Mouse (Mus musculus): Measurements from ENCODE around the gene Dnmt3l. TPM values are rescaled to one million over a fixed set of nuclear protein-coding genes. Genes with fewer than 3 reads are reported as not detected.
A peak's percentile ranks its signal among the peaks of the same experiment; 100 is the strongest.
"Not testable (repeated sequence)": the region's sequence is repeated elsewhere in the genome, so short reads cannot be mapped to it uniquely, and the experiment has no call there.

The Dnmt3l gene
- polyA plus RNA-seq, 1 experiment: 6.7 TPM

DNA sequence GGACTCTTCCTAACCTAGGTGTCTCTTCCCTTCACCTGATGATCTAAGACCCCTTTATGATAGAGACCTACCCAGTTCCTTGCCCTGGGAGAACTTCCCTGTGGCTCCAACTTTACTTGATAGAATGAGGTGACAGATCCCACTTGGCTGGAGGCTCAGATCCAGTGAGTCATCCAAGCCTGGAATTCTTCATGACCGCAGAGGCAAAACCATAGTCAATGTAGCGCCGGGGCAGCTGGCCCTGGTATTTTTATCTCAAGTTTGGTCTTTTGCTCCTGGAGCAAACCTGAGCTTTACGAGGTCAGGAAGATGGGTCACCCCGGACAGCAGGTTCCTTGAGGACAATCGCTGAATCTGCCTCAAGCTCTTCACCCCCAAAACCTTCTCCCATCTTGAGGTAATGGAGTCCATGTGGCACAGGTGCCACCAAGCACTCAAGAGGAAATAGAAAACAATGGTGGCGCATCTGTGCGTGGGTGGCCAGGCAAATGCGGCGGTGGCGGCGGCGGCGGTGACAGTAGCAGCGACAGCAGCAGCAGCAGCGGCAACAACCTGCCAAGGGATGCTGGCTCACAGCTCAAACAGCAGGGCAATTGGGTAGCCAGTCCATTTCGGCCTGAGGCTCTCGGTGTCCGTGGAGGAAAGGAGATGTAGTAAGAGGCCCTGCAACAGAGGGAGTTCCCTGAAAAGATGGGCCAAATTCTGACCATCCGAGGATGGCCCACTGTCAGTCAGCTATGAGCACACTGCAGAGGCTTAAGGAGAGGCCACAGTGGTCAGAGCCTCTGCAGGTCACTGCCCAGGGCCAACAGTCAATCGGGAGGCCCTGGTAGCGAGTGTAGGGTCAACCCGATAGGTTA lies 50.3 kb downstream of the Dnmt3l start:
- peak overlapping the region; percentile 54 for H3K27ac ChIP-seq (ENCODE audit: control insufficient read depth, insufficient read depth, low read depth, low read length, poor library complexity)
- 88% methylated on average over 23 of the region's 23 CpGs for WGBS
- TF ChIP-seq CTCF (IDR thresholded peaks at IDR 0.05; ENCODE audit: control insufficient read depth, insufficient read depth, low read length) (no peak), POLR2A (IDR thresholded peaks at IDR 0.05; ENCODE audit: borderline replicate concordance, control insufficient read depth, low read depth, low read length) (no peak)
- H3K4me3 ChIP-seq (replicated peaks; ENCODE audit: control insufficient read depth, low read depth, low read length): peak overlapping the region; percentile 16
- H3K4me1 ChIP-seq (ENCODE audit: control insufficient read depth, insufficient read depth, low read length): peaks cover 3% of the 10 kb centered on the region

DNA sequence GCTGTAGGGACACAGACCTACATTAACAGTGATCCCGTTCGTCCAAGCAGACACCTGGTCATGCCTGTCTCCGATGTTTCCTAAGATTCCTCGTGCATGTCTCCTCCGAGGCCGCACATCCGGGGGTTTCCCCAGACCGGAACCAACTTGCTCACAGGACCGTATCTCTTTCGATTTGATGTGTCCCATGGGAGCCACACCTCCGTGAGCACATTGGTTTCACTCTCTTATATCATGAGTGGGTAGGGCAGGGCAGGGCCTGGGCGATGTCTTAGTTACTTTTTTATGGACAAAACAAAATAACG lies 50.9 kb downstream of the Dnmt3l start:
- H3K4me3 ChIP-seq (replicated peaks; ENCODE audit: control insufficient read depth, low read depth, low read length): no peak overlapping the region
- peaks cover 3% of the 10 kb centered on the region for H3K4me1 ChIP-seq (ENCODE audit: control insufficient read depth, insufficient read depth, low read length)
- WGBS: 76% methylated on average over 13 of the region's 13 CpGs
- peak overlapping the region; percentile 54 for H3K27ac ChIP-seq (ENCODE audit: control insufficient read depth, insufficient read depth, low read depth, low read length, poor library complexity)
- TF ChIP-seq POLR2A (IDR thresholded peaks at IDR 0.05; ENCODE audit: borderline replicate concordance, control insufficient read depth, low read depth, low read length) (no peak), CTCF (IDR thresholded peaks at IDR 0.05; ENCODE audit: control insufficient read depth, insufficient read depth, low read length) (no peak)

DNA sequence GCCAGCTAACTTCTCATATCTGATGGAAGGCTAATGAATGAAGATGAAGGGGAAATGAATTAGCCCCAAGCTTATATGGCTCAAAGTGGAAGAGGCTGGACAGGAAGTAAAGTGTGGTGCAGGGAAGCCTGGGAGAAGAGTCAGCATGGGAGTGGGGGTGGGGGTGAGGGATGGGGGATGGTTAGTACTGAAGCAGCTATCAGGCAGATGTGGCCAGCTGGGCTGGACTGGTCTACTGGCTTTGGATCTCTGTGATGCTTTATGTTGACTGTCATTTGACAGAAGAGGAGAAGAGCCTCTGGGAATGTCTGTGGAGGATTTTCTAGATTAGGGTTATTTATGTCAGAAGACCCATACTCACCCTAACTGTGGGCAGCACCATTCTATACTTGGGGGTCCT lies 53.5 kb downstream of the Dnmt3l start:
- Histone ChIP-seq H3K4me1 (ENCODE audit: control insufficient read depth, insufficient read depth, low read length) (peaks cover 1% of the 10 kb centered on the region; the same call in 1 of the 2 replicates), H3K27ac (ENCODE audit: control insufficient read depth, insufficient read depth, low read depth, low read length, poor library complexity) (no peak overlapping the region), H3K4me3 (replicated peaks; ENCODE audit: control insufficient read depth, low read depth, low read length) (no peak overlapping the region)
- TF ChIP-seq CTCF (IDR thresholded peaks at IDR 0.05; ENCODE audit: control insufficient read depth, insufficient read depth, low read length) (no peak), POLR2A (IDR thresholded peaks at IDR 0.05; ENCODE audit: borderline replicate concordance, control insufficient read depth, low read depth, low read length) (no peak)

DNA sequence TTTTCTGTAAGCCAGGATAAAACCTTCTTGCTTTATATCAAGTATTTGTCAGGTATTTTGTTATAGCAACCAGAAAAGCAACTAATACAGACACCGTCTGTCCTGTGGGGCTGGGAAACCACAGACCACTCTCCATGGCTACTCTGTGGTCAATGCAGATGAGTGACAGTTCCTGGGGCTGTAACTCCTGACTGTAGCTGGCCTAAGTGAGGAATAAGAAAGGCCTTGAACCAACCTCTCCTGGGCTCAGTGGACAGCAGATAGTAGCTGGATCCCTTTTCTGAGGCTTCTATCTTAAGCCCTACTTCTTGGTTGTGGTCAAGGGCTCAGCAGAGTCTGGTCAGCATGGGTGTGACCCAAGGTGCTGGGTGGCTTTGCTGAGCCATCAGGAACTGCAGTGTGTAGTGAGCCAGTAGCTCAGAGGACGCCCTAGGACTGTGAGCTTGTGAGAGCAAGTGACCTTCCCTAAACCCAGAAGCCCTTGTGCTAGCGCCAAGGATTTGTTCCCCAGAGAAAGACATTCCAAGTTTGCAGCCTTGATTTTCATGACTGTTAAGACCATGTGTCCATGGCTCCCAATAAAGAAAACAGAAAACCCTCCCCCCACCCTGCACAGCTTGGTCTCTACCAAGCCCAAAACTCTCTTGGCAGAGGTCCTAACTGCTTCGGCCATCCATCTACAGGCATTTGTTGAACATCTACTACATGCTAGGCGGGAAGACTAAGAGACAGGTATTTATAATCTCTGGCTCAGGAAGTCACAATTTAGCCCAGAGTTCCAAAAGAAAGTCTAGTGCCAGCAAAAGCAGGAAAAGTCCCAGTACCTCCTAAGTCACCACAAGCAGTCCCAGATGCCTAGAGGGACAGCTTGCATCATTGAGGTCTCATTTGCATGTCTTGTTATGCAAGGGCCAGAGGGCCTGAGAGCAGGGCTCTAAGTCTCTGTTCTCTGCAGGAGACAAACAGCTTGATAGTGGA lies 54.5 kb downstream of the Dnmt3l start:
- Histone ChIP-seq H3K27ac (ENCODE audit: control insufficient read depth, insufficient read depth, low read depth, low read length, poor library complexity) (no peak overlapping the region), H3K4me3 (replicated peaks; ENCODE audit: control insufficient read depth, low read depth, low read length) (no peak overlapping the region), H3K4me1 (ENCODE audit: control insufficient read depth, insufficient read depth, low read length) (peaks cover 1% of the 10 kb centered on the region; the same call in 1 of the 2 replicates)
- TF ChIP-seq POLR2A (IDR thresholded peaks at IDR 0.05; ENCODE audit: borderline replicate concordance, control insufficient read depth, low read depth, low read length) (no peak), CTCF (IDR thresholded peaks at IDR 0.05; ENCODE audit: control insufficient read depth, insufficient read depth, low read length) (no peak)
- 64% methylated on average over 5 of the region's 5 CpGs for WGBS

- not testable (repeated sequence) for H3K4me1 ChIP-seq (ENCODE audit: control insufficient read depth, insufficient read depth, low read length); H3K27ac ChIP-seq (ENCODE audit: control insufficient read depth, insufficient read depth, low read depth, low read length, poor library complexity); H3K4me3 ChIP-seq (replicated peaks; ENCODE audit: control insufficient read depth, low read depth, low read length)
Measured at GRCm38 (mm10) chr10:78099860-78100259, 58.1 kb downstream of the Dnmt3l start.

DNA sequence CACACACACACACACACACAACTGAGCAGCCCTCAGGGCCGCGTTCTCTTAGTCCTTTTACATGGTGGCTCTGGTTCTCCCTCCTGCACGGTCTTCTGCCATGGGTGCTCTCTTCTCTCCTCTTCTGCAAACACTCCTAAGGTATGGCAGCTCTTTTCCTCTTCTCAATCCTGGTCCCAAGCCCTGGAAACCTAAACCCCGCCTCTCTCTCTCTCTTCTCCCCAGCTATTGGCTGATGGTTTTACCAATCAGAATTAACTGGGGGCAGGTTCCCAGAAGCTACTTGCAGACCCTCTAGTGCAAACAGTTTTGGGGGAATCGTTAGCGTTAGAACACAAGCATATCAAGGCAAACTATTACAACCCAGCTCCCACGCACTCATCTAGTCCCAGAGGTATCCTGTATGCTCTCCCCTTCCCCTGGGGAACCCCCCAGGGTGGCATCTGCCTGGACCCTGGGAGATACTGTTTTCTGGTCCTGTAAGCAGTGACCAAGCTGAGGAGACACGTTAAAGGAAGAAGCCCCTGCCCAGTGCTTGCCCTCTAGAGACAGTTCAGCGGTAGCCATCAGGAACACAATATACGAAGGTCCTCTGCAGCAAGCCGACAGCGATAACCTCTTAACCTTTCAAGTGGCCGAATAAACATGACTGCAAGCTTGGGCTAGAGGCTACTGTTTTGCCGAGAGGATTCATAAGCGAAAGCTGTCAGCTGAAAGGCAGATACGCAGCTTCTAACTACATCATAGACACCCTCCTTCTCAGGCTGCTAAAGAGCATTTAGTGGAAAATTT lies 59.4 kb downstream of the Dnmt3l start:
- Histone ChIP-seq H3K4me3 (replicated peaks; ENCODE audit: control insufficient read depth, low read depth, low read length) (no peak overlapping the region), H3K4me1 (ENCODE audit: control insufficient read depth, insufficient read depth, low read length) (peaks cover 5% of the 10 kb centered on the region; the same call in 1 of the 2 replicates), H3K27ac (ENCODE audit: control insufficient read depth, insufficient read depth, low read depth, low read length, poor library complexity) (no peak overlapping the region)
- TF ChIP-seq CTCF (IDR thresholded peaks at IDR 0.05; ENCODE audit: control insufficient read depth, insufficient read depth, low read length): no peak
- no peak for TF ChIP-seq POLR2A (IDR thresholded peaks at IDR 0.05; ENCODE audit: borderline replicate concordance, control insufficient read depth, low read depth, low read length)
- 70% methylated on average over 16 of the region's 16 CpGs for WGBS

DNA sequence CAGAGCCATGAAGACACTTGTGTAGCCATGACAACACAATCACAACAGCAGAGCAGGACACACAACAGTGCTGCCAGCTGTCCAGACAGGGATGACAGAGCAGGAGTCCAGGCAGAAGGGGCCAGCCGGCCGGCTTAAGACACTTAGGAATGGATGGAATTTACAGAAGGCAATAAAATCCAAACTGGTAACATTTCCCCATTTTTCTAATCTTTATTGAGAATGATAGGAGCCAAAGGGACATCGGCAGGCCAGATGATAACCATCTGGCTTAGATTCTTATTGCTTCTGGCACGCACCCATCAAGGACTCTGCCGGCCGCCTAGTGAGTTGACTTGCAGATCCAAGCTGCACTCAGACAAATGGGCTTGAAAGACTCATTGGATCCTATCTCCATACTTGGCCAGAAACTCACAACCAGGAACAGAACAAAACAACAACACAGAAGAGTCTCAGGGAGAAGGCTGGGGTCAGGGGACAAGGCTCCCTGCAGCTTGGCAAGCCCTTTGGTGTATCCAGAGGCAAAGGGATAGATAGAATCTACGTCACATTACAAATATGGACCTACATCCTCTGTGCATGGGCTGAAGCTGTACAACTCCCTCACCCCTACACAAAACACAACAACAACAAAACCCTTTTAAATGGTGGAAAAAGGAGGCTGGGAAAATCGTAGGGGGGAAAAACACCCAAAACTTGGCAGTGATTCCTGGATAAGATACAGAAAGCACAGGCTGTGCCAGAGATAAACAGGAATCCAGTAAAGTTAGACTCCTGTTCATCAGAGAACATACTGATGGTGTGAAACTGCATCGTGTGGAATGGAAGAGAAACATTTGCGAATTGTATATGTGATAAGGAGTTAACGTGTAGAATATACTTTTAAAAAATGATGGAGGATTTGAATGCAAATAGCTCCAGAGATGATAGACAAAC lies 63.1 kb downstream of the Dnmt3l start:
- no peak for TF ChIP-seq CTCF (IDR thresholded peaks at IDR 0.05; ENCODE audit: control insufficient read depth, insufficient read depth, low read length)
- no peak for TF ChIP-seq POLR2A (IDR thresholded peaks at IDR 0.05; ENCODE audit: borderline replicate concordance, control insufficient read depth, low read depth, low read length)
- H3K4me3 ChIP-seq (replicated peaks; ENCODE audit: control insufficient read depth, low read depth, low read length): no peak overlapping the region
- 79% methylated on average over 11 of the region's 11 CpGs for WGBS
- no peak overlapping the region for H3K27ac ChIP-seq (ENCODE audit: control insufficient read depth, insufficient read depth, low read depth, low read length, poor library complexity)
- H3K4me1 ChIP-seq (ENCODE audit: control insufficient read depth, insufficient read depth, low read length): peaks cover 4% of the 10 kb centered on the region; the same call in 1 of the 2 replicates
